Mouse (Mus musculus): Measurements from ENCODE around the gene Tex13c3.
"Not testable (repeated sequence)": the region's sequence is repeated elsewhere in the genome, so short reads cannot be mapped to it uniquely, and the experiment has no call there.

Gene Tex13c3

GRCm38 (mm10) chrX:19481219-19481618, at the start of gene Tex13c3:
TSS of gene Tex13c3 (minus strand) at chrX:19481319.
- DNase-seq (ENCODE audit: low spot score in 2 of 2): not testable (repeated sequence)

GRCm38 (mm10) chrX:19489731-19490130, 8.6 kb upstream of the Tex13c3 start:
- no peak for DNase-seq (ENCODE audit: low spot score in 2 of 2)
